Mouse (Mus musculus) macrophage (primary cell): ENCODE data around the gene Cntfr. TPM values are rescaled to one million over a fixed set of nuclear protein-coding genes. Genes with fewer than 3 reads are reported as not detected.
"Not testable (repeated sequence)": the region's sequence is repeated elsewhere in the genome, so short reads cannot be mapped to it uniquely, and the experiment has no call there.

Source experiments
- H3K27ac ChIP-seq: fragments of 350-480 bp; formaldehyde crosslinking; 2 replicates; pipeline ENCODE4 v1.9.0; 2021
- H3K36me3 ChIP-seq: fragments of 350-480 bp; formaldehyde crosslinking; 2 replicates; pipeline ENCODE4 v1.9.0; 2021; ENCODE audit errors: inconsistent target
- H3K4me3 ChIP-seq: fragments of 350-480 bp; formaldehyde crosslinking; 2 replicates; pipeline ENCODE4 v1.9.0; 2021; ENCODE audit errors: inconsistent target
- H3K79me2 ChIP-seq: fragments of 350-480 bp; formaldehyde crosslinking; 2 replicates; pipeline ENCODE4 v1.9.0; 2021; ENCODE audit errors: inconsistent target
- WGBS: methylation state at CpG from one replicate; pipeline ENCODE4 v1.1.7; 2026; ENCODE audit warnings: inconsistent platforms; ENCODE audit not compliant: missing documents; 5-methylcytosine and 5-hydroxymethylcytosine counted together
- polyA plus RNA-seq: library from polyadenylated mRNA; stranded (reverse); fragments of 250-400 nt; gene quantifications from 3 replicates; pipeline ENCODE4 v1.2.4, GENCODE M21; 2018; ENCODE audit warnings: inconsistent platforms
- total RNA-seq, 78 experiments: library from RNA; depleted of rRNA; stranded (reverse); fragments of 250-400 nt; gene quantifications; 1 replicate in 9 of 78; 2 replicates in 24 of 78; 3 replicates in 43 of 78; 4 replicates in 2 of 78; pipeline ENCODE4 v1.2.4; 2018; ENCODE audit warnings: inconsistent platforms in 56 of 78

The Cntfr gene
- total RNA-seq (2018; cell fraction: chromatin; rRNA removed) = under 1 TPM in 1 of 26 experiments, not detected in 25; 0.44 TPM
- not detected for total RNA-seq (2018; cell fraction: cytosol; rRNA removed)
- total RNA-seq (2018; cell fraction: nucleus; rRNA removed) = not detected
- not detected in 3 replicates for polyA plus RNA-seq

DNA sequence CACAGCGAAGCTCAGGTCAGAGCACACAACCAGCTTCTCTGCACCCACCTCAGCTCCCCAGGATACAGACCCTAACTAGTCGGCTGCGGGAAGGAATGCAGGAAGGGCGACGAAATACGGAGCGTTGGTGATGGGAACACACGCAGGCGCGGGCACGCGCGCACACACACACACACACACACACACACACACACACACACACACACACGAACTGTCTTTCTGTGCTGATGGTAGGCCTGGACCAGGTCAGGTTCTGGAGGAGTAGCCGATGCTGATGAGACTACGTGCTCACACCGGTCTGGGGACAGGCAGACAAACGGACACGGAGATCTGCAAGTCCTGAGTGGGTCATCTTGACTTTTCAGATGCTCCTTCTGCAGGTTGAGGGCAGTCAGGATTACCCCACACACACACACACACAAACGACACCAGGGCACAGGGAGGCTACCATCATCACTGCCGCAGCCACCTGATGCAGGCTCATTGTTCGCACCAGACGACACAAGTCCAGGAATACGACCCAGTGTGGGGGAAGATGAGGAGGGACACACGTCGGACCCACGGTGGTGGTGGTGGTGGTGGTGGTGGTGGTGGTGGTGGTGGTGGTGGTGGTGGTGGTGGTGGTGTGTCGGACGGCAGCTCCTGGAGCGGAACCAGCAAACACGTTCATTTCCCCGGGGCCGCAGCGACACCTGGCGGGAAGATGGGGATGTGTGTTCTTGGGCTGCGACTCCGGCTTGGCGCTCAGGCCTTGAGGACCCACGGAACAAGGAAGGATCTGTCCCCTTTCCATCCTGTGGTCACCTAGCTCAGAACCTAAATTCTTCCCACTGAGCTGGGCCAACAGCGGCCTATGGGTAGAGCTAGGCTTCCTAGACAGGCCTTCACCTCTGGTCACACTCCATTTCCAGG, at the start of gene Cntfr:
Cntfr (minus strand) TSS at position 160 of the 912 bp plus-strand sequence.
- not testable (repeated sequence) for H3K27ac ChIP-seq, H3K36me3 ChIP-seq, H3K79me2 ChIP-seq, H3K4me3 ChIP-seq
- 8% methylated on average over 5 of the region's 40 CpGs for WGBS

GRCm38 (mm10) chr4:41745021-41745420, 48.1 kb upstream of the Cntfr start:
- Histone ChIP-seq H3K4me3 (no peak overlapping the region), H3K79me2 (peaks cover under 1% of the 10 kb centered on the region; the same call in 1 of the 2 replicates), H3K36me3 (no peaks in the 10 kb centered on the region), H3K27ac (no peak overlapping the region)
- 60% methylated on average over 1 of the region's 1 CpGs for WGBS

- Histone ChIP-seq H3K79me2 (peaks cover 10% of the 10 kb centered on the region), H3K27ac (no peak overlapping the region), H3K4me3 (no peak overlapping the region), H3K36me3 (no peaks in the 10 kb centered on the region)
- WGBS = 83% methylated on average over 2 of the region's 2 CpGs
Observed at GRCm38 (mm10) chr4:41744131-41744530, 47.2 kb upstream of the Cntfr start.

GRCm38 (mm10) chr4:41741158-41741560, 44.3 kb upstream of the Cntfr start:
- Histone ChIP-seq H3K27ac (peak overlapping the region; percentile 73), H3K4me3 (peak overlapping the region; percentile 65), H3K79me2 (peaks cover 13% of the 10 kb centered on the region), H3K36me3 (no peaks in the 10 kb centered on the region)
- WGBS = 2% methylated on average over 27 of the region's 27 CpGs

DNA sequence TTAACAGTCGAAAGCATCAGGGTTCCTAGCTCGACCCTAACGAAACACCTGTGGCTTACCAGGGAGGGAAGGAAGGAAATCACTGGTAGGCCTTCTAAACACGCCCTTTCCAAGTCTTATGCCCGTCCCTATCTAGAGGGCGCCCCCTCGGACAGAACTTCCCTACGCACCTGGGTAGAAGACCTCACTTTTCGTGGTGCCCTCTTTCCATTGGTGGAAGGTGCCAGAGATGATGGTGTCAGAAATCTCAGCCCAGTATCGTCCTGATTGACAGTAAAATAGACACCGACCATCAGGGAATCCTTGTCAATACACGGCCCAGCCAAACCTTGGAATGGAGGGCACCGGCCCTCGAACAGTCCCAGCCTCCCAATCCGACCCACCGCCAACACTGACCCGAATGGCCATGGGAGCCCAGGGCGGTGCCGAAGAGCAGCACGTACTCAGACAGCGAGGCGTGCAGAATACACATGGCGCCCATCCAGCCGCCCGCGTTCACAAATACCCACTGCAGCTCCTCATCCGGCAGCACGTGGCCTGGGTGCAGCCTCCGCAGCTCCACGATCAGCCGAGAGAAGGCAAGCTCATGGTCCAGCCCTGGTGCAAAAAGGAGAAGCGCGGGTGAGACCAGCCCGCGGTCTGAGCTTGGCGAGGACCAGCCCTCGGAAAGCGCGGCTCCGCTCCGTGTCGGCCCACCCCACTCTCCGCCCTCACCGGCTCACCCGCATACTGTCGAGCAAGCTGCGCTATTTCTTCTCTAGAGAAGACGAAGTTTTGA, 43.7 kb upstream of the Cntfr start:
- Histone ChIP-seq H3K27ac (peak overlapping the region; percentile 73), H3K36me3 (no peaks in the 10 kb centered on the region), H3K79me2 (peaks cover 13% of the 10 kb centered on the region), H3K4me3 (peak overlapping the region; percentile 65)
- under 1% methylated on average over 48 of the region's 48 CpGs for WGBS

GRCm38 (mm10) chr4:41739260-41739659, 42.4 kb upstream of the Cntfr start:
- H3K36me3 ChIP-seq = no peaks in the 10 kb centered on the region
- H3K4me3 ChIP-seq = no peak overlapping the region
- H3K79me2 ChIP-seq = peaks cover 13% of the 10 kb centered on the region
- 85% methylated on average over 13 of the region's 13 CpGs for WGBS
- H3K27ac ChIP-seq = no peak overlapping the region

GRCm38 (mm10) chr4:41738256-41738603, 41.3 kb upstream of the Cntfr start:
- no peak overlapping the region for H3K4me3 ChIP-seq
- 43% methylated on average over 1 of the region's 1 CpGs for WGBS

DNA sequence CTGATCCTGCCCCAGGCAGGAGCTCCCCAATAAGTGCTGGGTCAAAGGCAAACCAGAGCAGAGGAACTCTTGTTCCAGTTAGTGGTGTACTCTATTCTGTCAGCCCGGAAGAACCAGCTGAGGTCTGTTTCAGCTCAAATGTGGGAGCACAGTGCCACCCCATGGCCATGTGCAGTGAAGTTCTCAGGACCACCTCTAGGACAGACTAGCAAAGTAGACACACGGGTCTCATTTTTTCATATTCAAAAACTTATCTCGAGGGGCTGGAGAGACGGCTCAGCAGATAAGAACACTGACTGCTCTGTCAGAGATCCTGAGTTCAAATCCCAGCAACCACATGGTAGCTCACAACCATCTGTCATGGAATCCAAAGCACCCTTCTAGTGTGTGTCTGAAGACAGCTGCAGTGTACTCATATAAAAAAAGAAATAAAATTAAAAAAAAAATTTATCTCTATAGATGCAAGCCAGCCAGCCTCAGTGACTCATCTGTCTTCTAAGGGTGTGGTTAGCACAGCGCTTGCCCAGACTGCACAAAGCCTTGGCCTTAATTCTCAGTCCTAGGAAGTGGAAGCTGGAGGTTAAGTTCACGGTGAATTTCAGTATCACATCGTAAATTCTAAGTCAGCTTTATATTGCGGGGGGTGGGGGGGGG, 40.8 kb upstream of the Cntfr start:
- no peaks in the 10 kb centered on the region for H3K36me3 ChIP-seq
- peaks cover 13% of the 10 kb centered on the region for H3K79me2 ChIP-seq
- H3K27ac ChIP-seq = peak overlapping the region; percentile 15
- H3K4me3 ChIP-seq = no peak overlapping the region
- 15% methylated on average over 8 of the region's 8 CpGs for WGBS

More at GRCm38 (mm10) chr4:41738256-41738603, 41.3 kb upstream of the Cntfr start:
- Histone ChIP-seq H3K79me2 (peaks cover 13% of the 10 kb centered on the region), H3K27ac (peak overlapping the region; percentile 15), H3K36me3 (no peaks in the 10 kb centered on the region)

- no peaks in the 10 kb centered on the region for H3K36me3 ChIP-seq
- no peaks in the 10 kb centered on the region for H3K79me2 ChIP-seq
- H3K27ac ChIP-seq = no peak within 1 kb of the TSS
- no peak within 1 kb of the TSS for H3K4me3 ChIP-seq
- WGBS = 2% methylated on average over 39 of the region's 50 CpGs
Observed at GRCm38 (mm10) chr4:41731052-41731765, 34.3 kb upstream of the Cntfr start, which contains the start of gene Arid3c. TSS of gene Arid3c (minus strand) at chr4:41731142.

- H3K4me3 ChIP-seq = no peak overlapping the region
- WGBS = 37% methylated on average over 17 of the region's 20 CpGs
- H3K79me2 ChIP-seq = peaks cover 9% of the 10 kb centered on the region
- no peaks in the 10 kb centered on the region for H3K36me3 ChIP-seq
- no peak overlapping the region for H3K27ac ChIP-seq
Observed at GRCm38 (mm10) chr4:41726826-41727621, 30.1 kb upstream of the Cntfr start.

DNA sequence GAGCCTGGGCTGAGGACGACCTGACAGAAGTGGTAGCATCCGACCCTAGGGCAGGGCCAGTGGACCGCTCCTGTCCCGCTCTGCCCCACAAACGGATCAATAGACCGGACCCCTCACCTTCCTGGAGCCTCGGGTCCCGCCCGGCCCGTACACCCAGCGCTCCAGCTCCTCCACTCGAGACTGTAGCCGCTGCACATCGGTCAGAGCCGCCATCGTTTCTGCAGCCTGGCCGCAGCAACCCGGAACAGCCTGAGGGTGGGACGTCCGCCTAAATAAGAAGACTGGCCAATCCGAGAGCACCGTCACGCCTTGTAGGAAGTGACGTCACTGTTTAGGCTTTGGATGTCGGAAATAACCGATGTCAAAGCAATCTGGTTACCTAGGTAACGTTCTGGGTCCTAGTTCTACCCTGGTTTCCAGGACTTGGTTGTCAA, 26.0 kb upstream of the Cntfr start, which contains the start of gene Dctn3:
Dctn3 (minus strand) TSS at position 253 of the 434 bp plus-strand sequence.
- Histone ChIP-seq H3K27ac (peak within 1 kb of the TSS; percentile 21; the same call in 1 of the 2 replicates), H3K4me3 (peak within 1 kb of the TSS; percentile 95), H3K79me2 (peaks cover 17% of the 10 kb centered on the region), H3K36me3 (peaks cover 27% of the 10 kb centered on the region)
- under 1% methylated on average over 27 of the region's 27 CpGs for WGBS

DNA sequence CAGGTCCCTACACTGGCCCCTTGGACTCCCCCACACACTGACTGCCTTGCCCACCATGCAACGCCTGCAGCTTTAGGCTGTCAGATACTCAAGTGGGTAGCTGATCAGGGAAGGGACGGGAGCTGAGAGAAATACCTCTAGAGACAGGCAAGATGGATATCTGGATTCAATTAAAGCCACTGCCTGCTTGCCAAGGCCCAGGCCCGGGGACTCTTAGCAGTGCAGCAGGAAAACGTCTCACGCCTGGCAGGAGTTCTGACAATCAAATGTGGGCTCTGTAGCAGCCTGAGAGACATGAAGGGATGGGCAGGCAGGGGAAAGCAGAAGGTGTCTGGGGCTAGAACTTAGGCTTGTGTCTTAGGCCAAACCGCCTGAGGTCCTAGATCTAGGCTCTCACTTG, 19.9 kb upstream of the Cntfr start:
- Histone ChIP-seq H3K4me3 (no peak overlapping the region), H3K36me3 (peaks cover 46% of the 10 kb centered on the region), H3K27ac (no peak overlapping the region), H3K79me2 (peaks cover 6% of the 10 kb centered on the region)
- WGBS = 96% methylated on average over 6 of the region's 6 CpGs

DNA sequence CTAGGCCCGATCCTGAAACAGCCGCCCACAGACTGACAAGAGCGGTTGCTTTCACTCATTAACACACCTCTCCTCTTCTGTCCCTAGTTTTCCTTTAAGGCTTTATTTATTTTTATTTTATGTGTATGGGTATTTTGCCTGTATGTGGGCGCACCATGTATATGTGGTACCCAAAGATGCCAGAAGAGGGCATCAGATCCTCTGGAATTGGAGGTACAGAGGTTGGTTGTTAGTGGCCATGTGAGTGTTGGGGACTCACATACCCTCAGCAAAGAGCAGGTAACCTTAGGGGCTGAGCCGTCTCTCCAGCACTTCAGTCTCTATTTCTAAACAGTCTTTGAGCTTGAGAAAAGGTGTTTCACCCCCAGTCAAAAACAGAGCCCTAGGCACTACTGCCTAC, 18.7 kb upstream of the Cntfr start:
- H3K4me3 ChIP-seq = no peak overlapping the region
- no peaks in the 10 kb centered on the region; the same call in 1 of the 2 replicates for H3K79me2 ChIP-seq
- H3K36me3 ChIP-seq = peaks cover 45% of the 10 kb centered on the region
- 89% methylated on average over 5 of the region's 5 CpGs for WGBS
- no peak overlapping the region for H3K27ac ChIP-seq
